Mouse (Mus musculus) CH12.LX (cell line): Measurements from ENCODE around the gene Arhgap31. TPM values are rescaled to one million over a fixed set of nuclear protein-coding genes. Genes with fewer than 3 reads are reported as not detected.

Experiments
- DNase-seq: peaks from one replicate; pipeline ENCODE4 v3.0.0-alpha.2; 2013; ENCODE audit errors: extremely low read depth
- H3K27ac ChIP-seq: 2 replicates; pipeline ENCODE4 v1.5.1; 2012; ENCODE audit warnings: low read depth, mild to moderate bottlenecking, control low read depth, moderate library complexity; ENCODE audit not compliant: insufficient read depth
- H3K27me3 ChIP-seq: replicated peaks from 2 replicates; pipeline ENCODE3; 2012; ENCODE audit warnings: inconsistent platforms
- H3K36me3 ChIP-seq, 2 experiments: replicated peaks in 1 of 2; 2 replicates each; pipeline versions ENCODE3 to v1.6.1; 2012; ENCODE audit warnings: inconsistent platforms in 1 of 2, low read length in 1 of 2, mild to moderate bottlenecking in 1 of 2, mixed read lengths in 1 of 2, moderate library complexity in 1 of 2; ENCODE audit not compliant: control insufficient read depth in 1 of 2, insufficient read depth in 1 of 2
- H3K4me1 ChIP-seq, 2 experiments: 2 replicates each; pipeline ENCODE4 v1.6.1; 2012; ENCODE audit warnings: inconsistent platforms in 1 of 2, moderate library complexity in 1 of 2; ENCODE audit not compliant: insufficient read depth in 2 of 2, control insufficient read depth in 1 of 2
- H3K4me2 ChIP-seq: 2 replicates; pipeline ENCODE4 v1.6.1; 2012; ENCODE audit warnings: low read depth, mild to moderate bottlenecking, control low read depth; ENCODE audit not compliant: poor library complexity, insufficient read depth, severe bottlenecking
- H3K4me3 ChIP-seq, 3 experiments: fragments of 150-350 bp in 1 of 3; sonication (generic) in 1 of 3; replicated peaks in 1 of 3; 2 replicates each; pipeline versions ENCODE3 to v1.5.1; 2011 to 2012; ENCODE audit warnings: low read depth in 2 of 3, low read length in 2 of 3, mild to moderate bottlenecking in 2 of 3, moderate library complexity in 2 of 3, control low read depth in 1 of 3, improper control_type of control experiment in 1 of 3, inconsistent platforms in 1 of 3, mixed read lengths in 1 of 3; ENCODE audit not compliant: poor library complexity in 1 of 3
- H3K79me2 ChIP-seq: replicated peaks from 2 replicates; pipeline ENCODE4 v1.6.1; 2012; ENCODE audit warnings: mild to moderate bottlenecking, moderate library complexity; ENCODE audit not compliant: control insufficient read depth, poor library complexity, insufficient read depth, severe bottlenecking; ENCODE audit errors: extremely low read depth
- H3K9ac ChIP-seq: 2 replicates; pipeline ENCODE4 v1.6.1; 2012; ENCODE audit warnings: low read depth, mild to moderate bottlenecking, control low read depth, moderate library complexity; ENCODE audit not compliant: insufficient read depth
- H3K9me3 ChIP-seq: replicated peaks from 2 replicates; pipeline ENCODE3; 2012; ENCODE audit warnings: low read length, inconsistent platforms, mixed read lengths
- BHLHE40 ChIP-seq: IDR thresholded peaks from 2 replicates; pipeline ENCODE4 v1.6.1; 2011; ENCODE audit warnings: mild to moderate bottlenecking, low read depth, low read length, improper control_type of control experiment
- CHD1 ChIP-seq: IDR thresholded peaks from 2 replicates; pipeline ENCODE4 v1.6.1; 2012; ENCODE audit warnings: low read depth, low read length, improper control_type of control experiment, inconsistent platforms
- CHD2 ChIP-seq: IDR thresholded peaks from 2 replicates; pipeline ENCODE4 v1.6.1; 2011; ENCODE audit warnings: low read length, improper control_type of control experiment
- EP300 ChIP-seq: IDR thresholded peaks from 2 replicates; pipeline ENCODE4 v1.6.1; 2011; ENCODE audit warnings: low read length, improper control_type of control experiment
- GABPA ChIP-seq: IDR thresholded peaks from 2 replicates; pipeline ENCODE4 v1.6.1; 2012; ENCODE audit warnings: low read depth, low read length, improper control_type of control experiment, inconsistent platforms; ENCODE audit not compliant: insufficient replicate concordance
- HCFC1 ChIP-seq: IDR thresholded peaks from 2 replicates; pipeline ENCODE4 v1.6.1; 2012; ENCODE audit warnings: low read depth, mild to moderate bottlenecking, inconsistent platforms, low read length, improper control_type of control experiment
- IRF4 ChIP-seq: IDR thresholded peaks from 2 replicates; pipeline ENCODE4 v1.6.1; 2014; ENCODE audit warnings: low read depth, mild to moderate bottlenecking, inconsistent platforms, low read length, improper control_type of control experiment
- JUND ChIP-seq: conservative IDR thresholded peaks from 2 replicates; pipeline ENCODE4 v1.6.1; 2011; ENCODE audit warnings: low read depth, low read length, improper control_type of control experiment
- KAT2A ChIP-seq: IDR thresholded peaks from 2 replicates; pipeline ENCODE4 v1.6.1; 2012; ENCODE audit warnings: low read length, improper control_type of control experiment, inconsistent platforms; ENCODE audit not compliant: insufficient replicate concordance
- MAX ChIP-seq: IDR thresholded peaks from 2 replicates; pipeline ENCODE4 v1.6.1; 2011; ENCODE audit warnings: low read length, improper control_type of control experiment
- MXI1 ChIP-seq: IDR thresholded peaks from 2 replicates; pipeline ENCODE4 v1.6.1; 2011; ENCODE audit warnings: mild to moderate bottlenecking, low read depth, low read length, improper control_type of control experiment
- MYC ChIP-seq: IDR thresholded peaks from 2 replicates; pipeline ENCODE4 v1.6.1; 2011; ENCODE audit warnings: low read depth, mild to moderate bottlenecking, improper control_type of control experiment, low read length
- PAX5 ChIP-seq: IDR thresholded peaks from 2 replicates; pipeline ENCODE4 v1.6.1; 2012; ENCODE audit warnings: low read length, inconsistent platforms, mixed read lengths
- RAD21 ChIP-seq: IDR thresholded peaks from 2 replicates; pipeline ENCODE4 v1.6.1; 2011; ENCODE audit warnings: low read depth, mild to moderate bottlenecking, low read length, improper control_type of control experiment, moderate library complexity
- SIN3A ChIP-seq: IDR thresholded peaks from 2 replicates; pipeline ENCODE4 v1.6.1; 2012; ENCODE audit warnings: low read length, improper control_type of control experiment, inconsistent platforms
- UBTF ChIP-seq: IDR thresholded peaks from 2 replicates; pipeline ENCODE4 v1.6.1; 2012; ENCODE audit warnings: low read depth, mild to moderate bottlenecking, inconsistent platforms, low read length, improper control_type of control experiment, moderate library complexity
- USF1 ChIP-seq: IDR thresholded peaks from 2 replicates; pipeline ENCODE4 v1.6.1; 2014; ENCODE audit warnings: low read depth, mild to moderate bottlenecking, inconsistent platforms, low read length, improper control_type of control experiment
- ZNF384 ChIP-seq: IDR thresholded peaks from 2 replicates; pipeline ENCODE4 v1.6.1; 2012; ENCODE audit warnings: low read depth, low read length, improper control_type of control experiment, inconsistent platforms
- dilution Hi-C: fragments of 300-500 bp; cut with MboI; formaldehyde crosslinking; loops from 2 replicates; pipeline ENCODE4 v1.14.3; 2020; ENCODE audit warnings: low sequenced_read_pairs; ENCODE audit not compliant: extremely low pct_unique_long_range_greater_than_20kb, extremely low pct_ligation_motif_present
- in situ Hi-C: fragments of 300-500 bp; cut with MboI; formaldehyde crosslinking; loops from 3 replicates; pipeline ENCODE4 v1.14.3; 2019; ENCODE audit warnings: low sequenced_read_pairs, low pct_ligation_motif_present, low pct_unique_long_range_greater_than_20kb, mixed read lengths
- polyA plus RNA-seq: library from polyadenylated mRNA; unstranded; fragments of >175 nt; gene quantifications from 2 replicates; pipeline ENCODE4 v1.2.1, GENCODE M21; 2012; ENCODE audit warnings: low read depth; ENCODE audit not compliant: insufficient read length
- total RNA-seq, 2 experiments: library from RNA; depleted of rRNA; stranded (reverse); fragments of 300-350 nt in 1 of 2; fragments of >200 nt in 1 of 2; gene quantifications; 2 replicates each; pipeline ENCODE4 v1.2.3; 2012 to 2014

Arhgap31 gene
- total and polyA plus RNA-seq, 3 experiments: 0.15 to 2.0 (median 0.76) TPM

- no peaks in the 10 kb centered on the region for H3K36me3 ChIP-seq
These were observed 48.9 kb upstream of the Arhgap31 start for GRCm38 (mm10) chr16:38761972-38762371.

GRCm38 (mm10) chr16:38760834-38761375 lies 47.8 kb upstream of the Arhgap31 start:
- no peak overlapping the region for H3K9ac ChIP-seq
- no peaks in the 10 kb centered on the region for H3K36me3 ChIP-seq
- dilution Hi-C loops: no loop called here
- H3K4me3 ChIP-seq: no peak overlapping the region
- H3K4me1 ChIP-seq: peaks cover 5 to 21% of the 10 kb centered on the region in 2 experiments
- no peaks in the 10 kb centered on the region for H3K27me3 ChIP-seq
- no peak for DNase-seq
- TF ChIP-seq MXI1: no peak
- no peak for TF ChIP-seq MYC
- TF ChIP-seq MAX: no peak
- TF ChIP-seq ZNF384: no peak
- TF ChIP-seq PAX5: no peak
- TF ChIP-seq BHLHE40: no peak
- no peak for TF ChIP-seq EP300
- in situ Hi-C loops: no loop called here
- no peak overlapping the region for H3K27ac ChIP-seq
- no peaks in the 10 kb centered on the region for H3K79me2 ChIP-seq
- H3K9me3 ChIP-seq: no peaks in the 10 kb centered on the region
- H3K4me2 ChIP-seq: no peak overlapping the region

More at GRCm38 (mm10) chr16:38761972-38762371, 48.9 kb upstream of the Arhgap31 start:
- no peak overlapping the region for H3K4me2 ChIP-seq
- DNase-seq: no peak
- TF ChIP-seq KAT2A: no peak
- TF ChIP-seq HCFC1: no peak
- TF ChIP-seq CHD2: no peak
- TF ChIP-seq MXI1: no peak
- TF ChIP-seq USF1: no peak
- no peak for TF ChIP-seq GABPA
- no peak for TF ChIP-seq JUND
- no peak for TF ChIP-seq CHD1
- TF ChIP-seq RAD21: no peak
- TF ChIP-seq BHLHE40: no peak
- TF ChIP-seq UBTF: no peak
- TF ChIP-seq SIN3A: no peak
- no peak for TF ChIP-seq IRF4
- TF ChIP-seq ZNF384: no peak
- no peak overlapping the region for H3K27ac ChIP-seq
- in situ Hi-C loops: no loop called here
- H3K27me3 ChIP-seq: no peaks in the 10 kb centered on the region
- dilution Hi-C loops: no loop called here
- H3K79me2 ChIP-seq: no peaks in the 10 kb centered on the region
- peaks cover 5 to 21% of the 10 kb centered on the region in 2 experiments for H3K4me1 ChIP-seq
- no peaks in the 10 kb centered on the region for H3K9me3 ChIP-seq
- no peak overlapping the region for H3K4me3 ChIP-seq
- no peak overlapping the region for H3K9ac ChIP-seq
